Mouse (Mus musculus): ENCODE measurements around the gene Tspan13.

Gene Tspan13

GRCm38 (mm10) chr12:36030660-36031363 is 11.5 kb downstream of the Tspan13 start:
- DNase-seq (ENCODE audit: low spot score in 2 of 2) = no peak

DNA sequence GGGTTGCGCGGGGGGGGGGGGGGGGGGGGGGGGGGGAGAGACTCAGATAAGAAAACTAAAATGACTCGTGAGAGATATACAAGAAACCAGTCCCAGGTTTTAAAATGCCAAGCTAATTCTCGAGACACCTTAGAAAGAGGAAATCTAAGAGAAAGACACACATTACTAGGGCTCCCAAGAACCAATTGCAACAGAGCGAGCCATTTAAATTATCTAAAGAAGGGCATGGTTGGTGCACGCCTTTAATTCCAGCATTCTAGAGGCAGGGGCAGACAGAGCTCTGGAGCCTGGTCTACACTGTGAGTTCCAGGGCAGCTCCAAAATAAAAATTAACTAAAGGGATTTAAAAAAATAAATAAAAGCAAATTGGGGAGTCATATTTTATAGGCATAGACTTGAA is 12.6 kb downstream of the Tspan13 start:
- DNase-seq (ENCODE audit: low spot score in 2 of 2) = no peak

DNA sequence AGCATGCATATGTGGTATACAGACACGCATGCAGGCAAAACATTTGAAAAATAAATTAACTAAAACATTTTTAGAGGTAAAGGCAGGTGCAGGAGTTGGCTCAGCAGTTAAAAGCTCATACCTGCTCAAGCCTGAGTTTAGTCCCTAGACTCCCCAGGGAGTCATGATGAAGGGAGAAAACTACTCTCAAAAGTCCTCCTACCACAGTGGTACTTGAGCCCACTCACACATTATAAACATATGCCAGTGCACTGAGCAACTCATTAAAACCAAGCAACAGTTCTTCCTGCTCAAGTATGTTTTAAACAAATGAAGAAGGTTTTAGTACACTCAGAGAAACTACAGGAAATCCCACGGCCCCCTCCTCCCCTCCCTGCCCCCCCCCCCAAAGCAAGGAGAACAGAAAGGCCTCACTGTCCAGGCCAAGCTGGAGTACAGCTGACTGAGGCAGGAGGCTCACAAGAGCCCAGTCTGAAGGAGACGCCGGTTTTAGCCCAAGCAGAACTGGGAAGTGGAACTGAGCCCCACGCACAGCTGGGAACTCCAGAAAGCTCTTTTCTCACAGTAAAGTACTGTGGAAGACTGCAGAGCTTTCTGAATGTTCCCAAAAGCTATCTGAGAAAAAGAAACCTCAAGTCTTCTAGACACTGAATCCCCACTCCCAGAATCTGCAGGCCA is 13.2 kb downstream of the Tspan13 start:
- no peak for DNase-seq (ENCODE audit: low spot score in 2 of 2)

- DNase-seq (ENCODE audit: low spot score in 2 of 2) = no peak
Observed at GRCm38 (mm10) chr12:36027171-36027570, 15.1 kb downstream of the Tspan13 start.

GRCm38 (mm10) chr12:36026126-36026525 is 16.2 kb downstream of the Tspan13 start:
- DNase-seq (ENCODE audit: low spot score in 2 of 2) = no peak

GRCm38 (mm10) chr12:36020710-36021109 is 21.6 kb downstream of the Tspan13 start:
- DNase-seq (ENCODE audit: low spot score in 2 of 2) = no peak

- DNase-seq (ENCODE audit: low spot score in 2 of 2) = no peak
Observed at GRCm38 (mm10) chr12:36020081-36020480, 22.2 kb downstream of the Tspan13 start.

DNA sequence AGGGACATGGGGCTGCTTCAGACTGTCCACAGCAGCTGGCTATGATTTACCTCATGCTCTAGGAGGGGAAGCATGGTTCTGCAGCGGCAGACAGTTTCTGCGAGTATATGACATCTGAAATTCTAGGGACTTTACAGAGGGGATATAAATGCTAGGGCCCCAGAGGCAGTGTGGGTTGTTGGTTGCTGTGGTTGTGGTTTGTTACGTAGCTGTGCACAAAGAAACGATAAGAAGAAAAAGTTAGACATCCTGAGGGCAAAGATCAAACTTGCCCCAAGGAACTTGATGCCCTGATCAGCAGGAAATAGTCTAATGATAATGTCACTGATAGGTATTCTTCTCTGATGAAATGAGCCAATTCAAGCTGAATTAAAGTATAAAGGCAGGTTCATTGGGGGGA is 22.7 kb downstream of the Tspan13 start:
- no peak for DNase-seq (ENCODE audit: low spot score in 2 of 2)

DNA sequence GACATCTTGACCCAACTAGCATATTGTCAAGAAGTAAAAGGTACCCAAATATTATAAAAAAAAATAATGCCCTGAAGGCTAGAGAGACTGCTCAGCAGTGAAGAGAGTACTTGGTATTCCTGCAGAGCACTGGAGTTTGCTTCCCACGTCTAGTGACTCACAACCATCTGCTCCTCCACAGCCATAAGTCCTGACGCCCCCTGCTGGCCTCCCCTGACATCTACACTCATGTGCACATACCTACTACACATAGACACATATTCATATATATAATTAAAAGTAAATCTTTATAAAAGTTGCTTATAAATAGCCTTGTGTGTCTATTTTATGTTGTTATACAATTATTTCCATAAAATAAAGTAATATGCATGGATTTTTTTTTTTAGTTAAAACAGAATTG is 24.5 kb downstream of the Tspan13 start:
- no peak for DNase-seq (ENCODE audit: low spot score in 2 of 2)

- no peak for DNase-seq (ENCODE audit: low spot score in 2 of 2)
Observed at GRCm38 (mm10) chr12:36013216-36013910, 28.9 kb downstream of the Tspan13 start.

DNA sequence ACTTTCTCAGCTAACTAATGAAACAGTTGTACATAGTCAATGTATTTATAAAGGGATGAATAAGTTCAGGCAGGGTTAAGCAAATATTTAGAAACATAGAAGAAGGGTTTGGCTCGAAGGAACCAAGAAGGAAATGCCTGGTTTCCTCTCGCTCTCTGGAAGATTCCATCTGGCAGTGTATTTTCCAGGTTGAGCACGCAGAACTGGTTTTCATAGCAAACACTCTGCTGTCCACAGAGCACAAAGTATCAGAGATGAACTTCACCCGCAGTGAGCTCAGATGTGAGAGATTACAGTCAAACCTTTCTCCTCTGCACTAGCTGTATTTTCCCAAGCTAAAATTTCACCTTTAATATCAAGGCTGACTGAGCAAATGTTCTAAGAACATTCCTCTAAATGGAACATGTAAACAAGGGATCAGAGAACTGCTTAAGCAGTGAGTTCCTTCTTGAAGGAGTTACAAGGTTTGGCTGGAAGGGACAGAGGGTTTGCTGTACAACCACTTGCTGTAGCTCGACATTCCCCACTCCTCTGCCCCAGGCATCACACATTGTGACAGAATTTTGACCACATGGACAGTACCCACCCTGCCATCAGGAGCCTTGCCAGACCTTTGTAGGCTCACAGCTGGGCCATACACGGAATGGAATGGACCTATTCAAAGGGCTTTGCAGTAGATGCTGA is 33.8 kb downstream of the Tspan13 start:
- DNase-seq (ENCODE audit: low spot score in 2 of 2) = no peak

DNA sequence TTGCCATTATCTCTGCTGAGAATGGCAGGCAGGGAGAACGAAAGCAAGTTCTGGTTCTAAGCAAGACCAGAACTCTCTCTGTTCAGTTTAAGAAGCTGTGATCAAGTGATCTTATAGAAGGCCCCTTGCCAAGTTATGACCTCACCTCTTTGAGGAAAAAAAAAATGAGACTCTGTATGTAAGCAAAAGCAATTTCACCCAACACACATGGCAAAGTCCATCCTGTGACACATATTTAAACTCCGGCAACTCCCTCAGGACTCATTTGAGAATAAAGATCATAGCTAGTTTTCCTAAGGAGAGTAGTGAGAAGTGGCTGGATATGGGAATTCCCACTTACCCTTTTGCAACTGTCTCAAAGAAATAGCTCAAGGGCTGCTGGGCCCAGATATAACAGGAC is 34.7 kb downstream of the Tspan13 start:
- no peak for DNase-seq (ENCODE audit: low spot score in 2 of 2)

DNA sequence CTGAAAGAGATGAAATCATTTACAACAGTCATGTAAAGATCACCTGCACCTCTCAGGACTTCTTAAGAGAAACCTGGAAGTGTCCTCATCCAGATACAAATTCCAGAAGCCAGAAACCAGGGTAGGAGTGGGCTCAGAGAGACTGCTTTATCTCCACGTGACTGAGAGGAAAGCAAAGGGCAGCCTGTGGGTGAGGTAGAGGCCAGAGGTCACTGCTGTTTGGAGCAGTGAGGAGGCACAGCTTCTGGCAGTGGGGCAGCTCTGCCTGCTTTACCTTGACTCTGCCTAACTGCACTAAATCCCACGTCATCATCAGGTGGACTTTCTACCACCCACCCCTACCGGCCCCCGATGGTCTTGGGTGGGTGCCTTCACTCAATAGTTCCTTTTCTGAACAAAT is 37.6 kb downstream of the Tspan13 start:
- no peak for DNase-seq (ENCODE audit: low spot score in 2 of 2)

DNA sequence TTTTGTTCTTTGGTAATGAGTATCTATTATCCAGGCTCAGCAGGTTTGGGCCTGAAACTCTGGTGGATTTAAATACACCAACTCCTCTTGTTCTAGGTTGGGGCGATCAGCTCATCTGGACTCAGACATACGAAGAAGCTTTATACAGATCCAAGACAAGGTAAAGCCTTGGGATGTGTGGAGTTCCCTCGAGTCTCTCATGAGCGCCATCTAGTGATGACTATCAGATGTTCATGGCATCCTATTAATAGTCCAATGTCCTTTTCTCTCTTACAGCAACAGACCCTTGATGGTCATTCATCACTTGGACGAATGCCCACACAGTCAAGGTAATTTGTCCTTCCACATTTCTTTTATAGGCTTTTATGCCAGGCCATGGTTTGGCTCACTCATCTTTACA is 46.5 kb downstream of the Tspan13 start:
- DNase-seq (ENCODE audit: low spot score in 2 of 2) = no peak

GRCm38 (mm10) chr12:35994098-35994497 is 48.2 kb downstream of the Tspan13 start:
- no peak for DNase-seq (ENCODE audit: low spot score in 2 of 2)

DNA sequence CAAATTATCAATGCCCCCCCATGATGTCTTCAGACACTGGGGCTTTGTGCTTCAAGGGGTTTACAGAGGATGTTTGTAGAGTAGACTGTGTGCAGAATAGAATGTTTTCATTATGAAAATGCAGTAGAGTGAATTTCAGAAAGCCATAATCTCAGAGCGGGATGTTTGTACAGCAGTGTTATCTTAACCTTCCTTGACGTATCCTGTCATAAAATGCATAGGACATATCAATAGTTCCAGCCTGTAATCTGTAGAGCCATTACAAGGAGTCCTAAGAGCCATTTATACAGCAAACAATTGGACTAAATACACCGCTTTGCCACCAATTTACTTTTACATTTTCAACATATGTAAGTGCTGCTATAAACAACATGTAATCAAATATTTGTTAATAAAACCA is 48.7 kb downstream of the Tspan13 start:
- no peak for DNase-seq (ENCODE audit: low spot score in 2 of 2)

DNA sequence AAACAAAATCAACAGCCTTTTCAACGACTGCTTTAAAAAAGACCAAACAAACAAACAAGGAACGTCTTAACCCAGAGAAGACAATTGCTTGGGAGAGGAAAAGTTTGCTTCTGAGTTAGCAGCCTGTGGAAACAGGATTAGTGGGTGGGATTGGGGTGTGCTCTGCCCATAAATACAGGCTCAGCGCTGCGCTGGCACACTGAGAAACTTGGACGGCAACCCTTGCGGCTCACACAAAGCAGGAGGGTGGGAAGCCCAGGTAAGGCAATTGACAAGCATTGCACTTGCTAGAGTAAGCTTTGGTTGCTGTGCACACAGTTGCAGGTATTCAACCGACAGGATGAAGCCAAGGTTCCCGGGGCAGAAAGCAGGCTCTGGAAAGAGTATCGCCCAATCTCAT is 49.6 kb downstream of the Tspan13 start, which contains the start of gene Agr2:
Gene Agr2, plus strand, starts transcription at position 197 of the 400 bp plus-strand sequence.
- no peak for DNase-seq (ENCODE audit: low spot score in 2 of 2)

DNA sequence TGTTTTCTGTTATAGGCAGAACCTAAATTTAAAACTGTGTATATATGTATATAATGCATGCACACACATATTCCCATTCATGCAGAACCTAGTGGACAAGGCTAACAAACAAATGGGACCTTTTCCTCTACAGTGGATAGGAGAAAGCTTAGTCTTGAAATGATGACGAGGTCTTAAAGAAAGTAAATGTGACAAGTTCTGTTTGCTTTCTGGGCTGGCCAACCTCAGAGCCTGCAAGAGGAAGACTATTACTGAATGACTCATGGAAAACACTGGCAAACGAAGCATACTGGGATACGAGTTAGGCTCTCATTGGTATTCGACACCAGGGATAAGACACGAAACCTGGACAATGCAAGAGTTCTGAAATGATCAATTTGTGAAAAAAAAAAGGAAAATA is 57.6 kb downstream of the Tspan13 start:
- DNase-seq (ENCODE audit: low spot score in 2 of 2) = no peak

- DNase-seq (ENCODE audit: low spot score in 2 of 2) = no peak
Observed at GRCm38 (mm10) chr12:35983472-35983871, 58.8 kb downstream of the Tspan13 start.

DNA sequence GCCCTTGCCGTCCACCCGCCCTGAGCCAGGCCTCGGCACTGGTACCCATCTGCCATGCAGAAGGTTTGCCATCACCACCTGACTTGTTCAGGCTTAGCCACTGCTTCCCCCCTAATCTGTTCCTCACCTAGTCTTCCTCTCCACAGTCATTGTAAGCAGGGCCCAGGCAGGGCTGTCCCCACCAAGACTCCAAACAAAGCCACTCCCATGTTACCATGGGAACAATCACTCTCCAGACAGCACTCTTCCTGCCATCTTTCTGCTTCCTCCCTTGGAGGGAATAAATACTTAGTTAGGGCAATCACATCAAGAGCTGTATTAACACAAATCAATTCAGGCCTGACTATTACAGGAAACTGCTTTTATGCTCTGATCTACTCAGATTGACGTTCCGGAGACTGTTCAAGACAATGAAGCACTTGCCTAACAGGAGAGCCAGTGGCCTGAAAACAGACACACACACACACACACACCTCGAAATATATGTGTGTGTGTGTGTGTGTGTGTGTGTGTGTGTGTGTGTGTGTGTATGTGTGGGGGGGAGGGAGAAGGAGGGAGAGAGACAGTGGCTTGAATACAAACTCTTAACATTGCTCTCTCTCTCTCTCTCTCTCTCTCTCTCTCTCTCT is 60.5 kb downstream of the Tspan13 start:
- no peak for DNase-seq (ENCODE audit: low spot score in 2 of 2)

DNA sequence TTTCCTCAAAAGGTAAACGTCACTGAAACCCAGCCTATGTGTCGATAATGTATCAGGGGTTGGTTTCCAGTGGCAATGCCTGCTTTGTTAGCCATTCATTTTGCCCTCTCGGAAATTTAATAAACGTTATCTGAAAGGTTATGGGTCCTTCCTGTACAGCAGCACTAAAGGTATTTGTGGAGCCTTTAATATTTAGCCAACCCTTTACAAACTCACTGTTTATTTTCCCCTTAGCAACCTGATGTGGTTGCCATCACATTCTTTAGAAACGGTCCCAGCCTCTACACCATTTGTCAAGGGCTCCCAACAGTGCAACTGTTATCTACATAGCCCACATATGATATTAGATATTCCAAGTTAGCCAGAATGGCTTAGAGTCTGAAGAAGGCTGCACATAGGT is 62.7 kb downstream of the Tspan13 start:
- no peak for DNase-seq (ENCODE audit: low spot score in 2 of 2)

All from frontal cortex, postnatal 14 days (tissue).